ENCODE assay signal across 23 mouse cellular contexts in genomic region chr19:44033396-44033795, GRCm38 (mm10). TPM values are rescaled to one million over a fixed set of nuclear protein-coding genes. Genes with fewer than 3 reads are reported as not detected.
"Had no signal": no experiment of that assay in that cellular context is flagged by ENCODE, and none has a peak within 500 bp of the region (broad histone marks: within the 10 kb centered on the region; RNA-seq: fewer than 3 reads in every experiment).

No protein-coding gene starts in this region.

- H3K27me3 ChIP-seq: limb, embryonic 12.5 days; limb, embryonic 15.5 days; midbrain, embryonic 12.5 days; midbrain, embryonic 15.5 days had no signal

- H3K4me2 ChIP-seq: limb, embryonic 12.5 days; limb, embryonic 15.5 days; liver, embryonic 11.5 days; lung, embryonic 14.5 days; midbrain, embryonic 12.5 days; midbrain, embryonic 15.5 days had no signal

- H3K4me3 ChIP-seq: limb, embryonic 12.5 days; limb, embryonic 15.5 days; midbrain, embryonic 12.5 days; midbrain, embryonic 15.5 days had no signal

- H3K27ac ChIP-seq: limb, embryonic 12.5 days; limb, embryonic 15.5 days; liver, embryonic 14.5 days; macrophage; midbrain, embryonic 12.5 days; midbrain, embryonic 15.5 days; stomach, postnatal 0 days had no signal

- ATAC-seq: intestine, embryonic 16.5 days; liver, postnatal 0 days; lung, postnatal 0 days; midbrain, embryonic 15.5 days had no signal

- H3K9ac ChIP-seq: limb, embryonic 12.5 days; limb, embryonic 15.5 days; liver, embryonic 14.5 days; liver, postnatal 0 days; lung, embryonic 14.5 days; midbrain, embryonic 12.5 days; midbrain, embryonic 15.5 days had no signal

- DNase-seq: kidney, adult 8-10 months; kidney, postnatal 36 days; left cerebral cortex, postnatal 4 days; liver, postnatal 0 days; lung, embryonic 14.5 days; right cerebral cortex, adult 18-20 months; right cerebral cortex, postnatal 14 days; right cerebral cortex, postnatal 4 days; thymus, postnatal 36 days had no signal

- H3K9me3 ChIP-seq: limb, embryonic 12.5 days; limb, embryonic 15.5 days; midbrain, embryonic 12.5 days; midbrain, embryonic 15.5 days had no signal

- H3K4me1 ChIP-seq: limb, embryonic 12.5 days; limb, embryonic 15.5 days; midbrain, embryonic 12.5 days; midbrain, embryonic 15.5 days had no signal

RNA-seq across cellular contexts. Expression of gene Cyp2c23, which starts 4.4 kb away (rescaled TPM):
- total RNA-seq: layer of hippocampus, adult 18-20 months; left cerebral cortex, postnatal 4 days; megakaryocyte, adult 5-6 weeks had no signal
- polyA plus RNA-seq: midbrain, embryonic 12.5 days; midbrain, embryonic 15.5 days; neural tube, embryonic 11.5 days; neural tube, embryonic 14.5 days had no signal

RNA-seq across cellular contexts. Expression of gene Cpn1, which starts 47.0 kb away (rescaled TPM):
- polyA plus RNA-seq: macrophage had no signal
